Mouse (Mus musculus) kidney, adult 18-20 months (tissue): ENCODE results near the gene Tet3.

Experiments
- DNase-seq: peaks from one replicate; pipeline ENCODE4 v3.0.0; 2021

Gene Tet3

GRCm38 (mm10) chr6:83412854-83413401 lies 46.0 kb downstream of the Tet3 start:
- DNase-seq: peak; percentile 60

GRCm38 (mm10) chr6:83412362-83412853 lies 46.5 kb downstream of the Tet3 start:
- no peak for DNase-seq

GRCm38 (mm10) chr6:83411635-83412361 lies 47.1 kb downstream of the Tet3 start:
- DNase-seq: no peak

- DNase-seq: no peak
These were observed 48.7 kb downstream of the Tet3 start for GRCm38 (mm10) chr6:83410046-83410706.

GRCm38 (mm10) chr6:83408510-83408909 lies 50.4 kb downstream of the Tet3 start:
- DNase-seq: no peak

- DNase-seq: no peak
These were observed 53.3 kb downstream of the Tet3 start for GRCm38 (mm10) chr6:83405511-83406064.

GRCm38 (mm10) chr6:83404571-83404970 lies 54.3 kb downstream of the Tet3 start:
- no peak for DNase-seq

- DNase-seq: no peak
These were observed 55.4 kb downstream of the Tet3 start for GRCm38 (mm10) chr6:83403481-83403880.

- DNase-seq: no peak
These were observed 59.1 kb downstream of the Tet3 start for GRCm38 (mm10) chr6:83399790-83400189.

- no peak for DNase-seq
These were observed 61.2 kb downstream of the Tet3 start for GRCm38 (mm10) chr6:83397728-83398127.

- DNase-seq: no peak
These were observed 62.2 kb downstream of the Tet3 start for GRCm38 (mm10) chr6:83396711-83397110.

GRCm38 (mm10) chr6:83395544-83396229 lies 63.2 kb downstream of the Tet3 start:
- DNase-seq: no peak

- no peak for DNase-seq
These were observed 64.8 kb downstream of the Tet3 start for GRCm38 (mm10) chr6:83394122-83394521.

GRCm38 (mm10) chr6:83392166-83392780 lies 66.6 kb downstream of the Tet3 start:
- DNase-seq: peak; percentile 40

- DNase-seq: no peak
These were observed 73.3 kb downstream of the Tet3 start for GRCm38 (mm10) chr6:83385569-83386090.

- DNase-seq: no peak
These were observed 77.1 kb downstream of the Tet3 start for GRCm38 (mm10) chr6:83381510-83382491.

- DNase-seq: no peak
These were observed 85.1 kb downstream of the Tet3 start for GRCm38 (mm10) chr6:83373704-83374300.

GRCm38 (mm10) chr6:83371350-83371749 lies 87.5 kb downstream of the Tet3 start:
- DNase-seq: no peak

- no peak for DNase-seq
These were observed 88.4 kb downstream of the Tet3 start for GRCm38 (mm10) chr6:83370316-83370965.

GRCm38 (mm10) chr6:83363075-83363474 lies 95.8 kb downstream of the Tet3 start:
- DNase-seq: no peak
